Mouse (Mus musculus): Measurements from ENCODE around the gene Prps1l3.
A peak's percentile ranks its signal among the peaks of the same experiment; 100 is the strongest.

Gene Prps1l3

DNA sequence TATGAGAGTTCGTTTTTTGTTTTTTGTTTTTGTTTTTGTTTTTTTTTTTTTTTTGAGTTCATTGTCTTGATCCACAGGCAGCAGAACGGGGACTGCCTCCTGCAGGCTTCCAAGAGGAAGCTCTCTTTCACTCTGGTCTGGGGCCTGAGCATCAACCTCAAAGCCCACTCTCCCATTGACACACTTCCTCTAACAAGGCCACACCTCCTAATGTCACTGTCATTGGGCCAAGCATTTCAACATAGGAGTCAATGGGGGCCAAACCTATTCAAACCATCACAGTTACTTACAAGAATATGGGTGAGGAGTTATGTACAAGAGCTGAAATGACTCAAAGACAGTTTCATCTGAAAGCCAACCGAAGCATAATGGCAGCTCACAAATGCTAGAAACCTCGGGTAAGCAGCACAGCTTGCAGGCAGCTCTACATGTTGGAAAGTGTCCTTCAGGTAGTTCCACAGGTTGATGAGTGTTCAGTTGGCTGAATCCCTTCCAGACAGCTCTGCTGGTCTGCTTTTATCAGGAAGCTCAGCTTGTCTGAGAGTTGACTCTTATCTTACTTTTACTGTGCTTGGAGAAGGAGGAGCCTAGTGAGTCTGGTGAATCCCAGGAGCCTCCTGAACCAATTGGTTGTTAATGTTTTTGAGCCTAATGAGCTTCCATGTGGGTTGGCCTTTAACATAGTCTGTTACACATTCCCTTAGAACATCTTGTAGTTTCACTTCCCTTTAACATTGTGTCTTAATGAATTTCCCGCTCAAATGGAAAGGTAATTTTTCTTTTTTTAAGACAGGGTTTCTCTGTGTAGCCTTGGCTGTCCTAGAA is 13.7 kb downstream of the Prps1l3 start:
- no peak for DNase-seq (ENCODE audit: low read depth, low spot score)

DNA sequence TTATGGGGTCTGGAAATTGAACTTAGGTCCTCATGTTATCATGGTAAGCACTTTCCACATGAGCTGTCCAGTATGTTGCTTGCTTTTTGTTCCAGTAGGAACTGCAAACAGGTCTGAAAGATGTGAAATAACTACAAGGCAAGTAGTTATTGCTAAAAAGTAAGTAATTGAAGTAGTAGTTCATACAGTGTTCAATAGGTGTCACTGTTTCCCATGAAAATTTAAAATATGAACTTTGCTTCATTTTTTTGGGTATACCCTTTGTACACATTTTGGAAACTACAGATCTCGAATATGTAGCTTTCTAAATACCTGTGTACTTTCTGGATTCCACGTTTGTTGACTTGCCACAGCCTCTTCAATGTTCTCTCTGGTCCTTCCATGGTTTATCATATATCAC is 28.4 kb downstream of the Prps1l3 start:
- DNase-seq (ENCODE audit: low read depth, low spot score): peak; percentile 47

DNA sequence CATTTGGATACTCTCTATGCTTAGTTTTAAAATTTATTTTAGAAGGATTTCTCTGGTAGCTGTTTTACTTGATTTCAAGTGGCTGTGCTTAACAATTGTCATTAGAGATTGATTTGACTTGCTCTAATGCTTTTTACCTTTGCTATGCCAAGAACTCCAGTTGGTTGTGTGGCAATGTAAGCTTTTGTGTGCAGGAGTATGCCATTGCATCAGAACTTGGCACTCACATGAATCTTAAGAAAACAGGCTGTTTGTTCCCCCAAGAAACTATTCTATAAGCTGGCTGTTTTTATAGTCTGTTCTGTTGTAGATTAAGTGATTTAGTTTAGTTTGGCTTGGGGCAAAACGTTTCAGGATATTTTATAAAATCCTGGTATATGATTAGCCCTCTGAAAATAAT is 45.2 kb downstream of the Prps1l3 start:
- DNase-seq (ENCODE audit: low read depth, low spot score): peak; percentile 35

DNA sequence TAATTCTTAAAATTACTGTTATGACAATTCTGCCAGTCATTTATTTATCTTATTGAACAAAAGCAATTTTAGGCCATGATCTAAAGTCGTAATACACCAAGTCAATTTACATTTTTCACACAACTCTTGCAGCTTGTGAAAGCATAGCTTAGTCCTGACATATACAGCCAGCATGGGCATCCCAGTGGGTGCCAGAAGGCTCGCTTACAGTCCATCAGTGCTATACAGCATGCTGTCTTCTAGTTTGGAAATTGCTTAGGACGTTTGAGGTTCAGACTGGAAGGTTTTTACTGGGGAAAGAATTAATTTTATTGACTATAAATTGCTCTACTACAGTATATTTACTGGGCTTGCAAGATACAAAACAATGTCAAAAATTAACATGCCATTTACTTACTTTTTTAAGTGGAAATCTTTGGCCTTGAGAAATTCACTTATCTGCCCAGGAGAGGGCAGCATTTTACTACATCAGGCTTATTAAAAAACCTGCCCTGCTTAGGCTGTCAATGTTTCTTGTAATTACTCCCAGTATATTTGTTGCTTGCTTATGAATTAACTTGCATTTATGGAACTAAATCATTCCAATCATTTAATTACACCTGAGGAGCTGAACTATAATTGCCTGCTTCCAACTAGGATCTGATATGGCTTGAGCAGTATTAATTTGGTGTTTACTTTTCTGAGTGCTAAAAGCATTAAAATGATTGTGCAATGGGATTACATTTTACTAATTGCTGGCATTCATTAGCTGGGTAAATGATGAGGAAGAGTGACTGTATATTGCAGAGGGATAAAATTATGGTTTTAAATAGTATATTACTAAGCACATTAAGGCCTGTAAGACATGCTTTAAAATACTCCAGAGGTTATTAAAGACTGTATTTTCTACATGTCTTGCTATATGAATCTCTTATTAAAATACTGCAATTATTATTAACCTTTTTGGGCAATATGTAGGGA is 51.2 kb downstream of the Prps1l3 start:
- peak; percentile 68 for DNase-seq (ENCODE audit: low read depth, low spot score)

DNA sequence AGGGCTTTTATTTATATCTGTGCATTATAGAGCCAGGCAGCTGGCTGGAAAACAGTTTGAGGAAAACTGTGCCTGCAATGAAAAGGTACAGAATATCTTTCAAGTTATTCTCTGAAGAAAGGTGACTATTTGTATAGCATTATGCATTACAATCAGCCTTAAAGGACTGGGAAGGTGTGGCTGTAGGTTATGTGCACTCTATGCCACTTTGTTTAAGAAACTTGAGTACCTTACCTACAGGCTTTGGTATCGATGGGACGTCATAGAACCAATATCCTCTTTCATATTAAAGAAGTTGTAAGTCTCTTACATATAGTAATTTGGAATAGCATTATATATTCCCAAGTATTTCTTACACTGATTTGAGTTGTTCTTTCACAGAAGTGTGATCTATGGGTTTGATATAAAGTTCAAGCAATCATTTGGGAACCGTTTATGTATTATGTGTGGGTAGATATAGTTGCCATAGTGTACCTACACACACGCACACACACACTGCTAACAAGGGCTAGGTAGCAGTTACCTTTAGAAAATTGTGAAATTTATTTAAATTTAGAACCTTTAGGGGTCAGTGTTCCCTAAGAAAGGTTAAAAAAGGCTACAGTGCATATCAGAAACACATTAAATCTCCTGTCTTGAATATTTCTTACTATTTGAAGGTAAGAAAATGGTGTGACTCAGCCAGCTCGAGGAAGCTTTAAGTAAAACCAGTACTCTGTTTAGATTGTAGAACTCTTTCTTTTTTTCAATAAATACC is 55.3 kb downstream of the Prps1l3 start:
- DNase-seq (ENCODE audit: low read depth, low spot score): no peak

Measured in 3T3-L1 (cell line).